Mouse (Mus musculus): ENCODE measurements around the gene Ccl1. TPM values are rescaled to one million over a fixed set of nuclear protein-coding genes. Genes with fewer than 3 reads are reported as not detected.

Gene Ccl1
- total RNA-seq, 2 experiments from 2014 or later: not detected

DNA sequence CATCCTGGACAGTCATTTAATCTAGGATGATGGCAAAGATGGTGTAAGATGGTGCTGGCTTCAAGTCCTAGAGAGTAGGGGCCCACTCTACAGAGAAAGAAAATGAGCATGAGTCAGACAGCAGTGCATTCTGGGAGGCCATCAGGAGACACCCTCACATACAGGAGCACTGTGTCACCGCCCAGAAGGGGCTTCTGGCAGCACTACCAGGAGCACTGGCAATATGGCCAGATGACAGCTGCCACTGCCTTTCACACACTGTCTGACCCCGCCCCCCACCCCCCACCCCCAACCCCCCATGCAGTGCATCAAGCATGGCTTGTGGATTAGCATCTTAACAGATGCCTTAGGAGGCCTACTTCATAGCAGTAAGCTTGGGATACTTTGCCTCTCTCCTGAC lies 89.0 kb downstream of the Ccl1 start:
- intact Hi-C loops (cut with DNase I): no loop called here
- no peak for DNase-seq (ENCODE audit: low spot score in 2 of 2)

- intact Hi-C loops (cut with DNase I): no loop called here
- no peak for DNase-seq (ENCODE audit: low spot score in 2 of 2)
These were observed 91.1 kb downstream of the Ccl1 start for GRCm38 (mm10) chr11:82214405-82214804.

GRCm38 (mm10) chr11:82206960-82207488 lies 98.5 kb downstream of the Ccl1 start:
- DNase-seq (ENCODE audit: low spot score in 2 of 2): no peak
- intact Hi-C loops (cut with DNase I): no loop called here

DNA sequence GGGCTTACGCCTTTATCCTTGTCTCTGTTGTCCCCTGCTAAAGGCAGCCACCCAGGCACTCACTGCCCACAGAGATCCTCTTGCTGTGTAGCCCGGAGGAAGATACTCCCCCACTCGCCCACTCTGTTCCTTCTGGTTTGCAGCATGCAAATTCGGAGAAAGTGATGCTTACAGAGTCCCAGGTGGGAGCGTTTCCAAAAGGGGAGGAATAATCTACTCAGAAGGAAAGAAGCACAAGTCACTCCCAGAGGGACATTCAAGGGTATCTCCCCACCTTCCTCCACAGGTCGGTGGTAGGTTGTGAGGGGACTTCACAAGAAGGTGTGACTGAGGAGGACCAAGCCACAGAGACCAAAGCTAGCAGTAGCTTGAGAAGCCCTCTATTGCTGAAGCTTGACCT lies 100.3 kb downstream of the Ccl1 start:
- DNase-seq (ENCODE audit: low spot score in 2 of 2): no peak
- intact Hi-C loops (cut with DNase I): no loop called here

GRCm38 (mm10) chr11:82203706-82204105 lies 101.8 kb downstream of the Ccl1 start:
- DNase-seq (ENCODE audit: low spot score in 2 of 2): no peak
- intact Hi-C loops (cut with DNase I): no loop called here

- intact Hi-C loops (cut with DNase I): no loop called here
These were observed 107.7 kb downstream of the Ccl1 start for GRCm38 (mm10) chr11:82197774-82198173.

GRCm38 (mm10) chr11:82194980-82195379 lies 110.5 kb downstream of the Ccl1 start:
- intact Hi-C loops (cut with DNase I): no loop called here
- DNase-seq (ENCODE audit: low spot score in 2 of 2): no peak

More at GRCm38 (mm10) chr11:82197774-82198173, 107.7 kb downstream of the Ccl1 start:
- no peak for DNase-seq (ENCODE audit: low spot score in 2 of 2)

- intact Hi-C loops (cut with DNase I): no loop called here
- peak in 1 of 2 experiments; percentile 9 for DNase-seq (ENCODE audit: low spot score in 2 of 2)
These were observed 111.7 kb downstream of the Ccl1 start for GRCm38 (mm10) chr11:82193826-82194225.

GRCm38 (mm10) chr11:82189782-82190563 lies 115.5 kb downstream of the Ccl1 start:
- intact Hi-C loops (cut with DNase I): no loop called here
- no peak for DNase-seq (ENCODE audit: low spot score in 2 of 2)

DNA sequence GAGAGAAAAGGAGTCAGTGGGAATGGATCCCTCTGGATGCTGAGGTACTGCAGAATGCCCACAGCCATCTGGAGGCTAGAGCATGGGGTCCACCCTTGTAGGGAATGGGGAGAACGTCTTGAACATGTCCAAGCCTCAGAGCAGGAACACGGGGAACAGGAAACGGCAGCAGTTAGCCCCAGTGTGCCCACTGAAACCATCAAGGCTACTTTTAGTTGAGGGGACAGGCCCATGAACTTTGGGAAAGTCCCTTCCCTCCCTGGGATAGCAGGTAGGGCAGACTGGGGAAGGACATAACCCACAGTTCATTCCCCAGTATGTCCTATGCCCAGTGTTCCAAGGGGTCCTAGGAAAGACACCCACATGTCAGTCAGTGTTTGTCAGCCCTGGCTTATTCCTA lies 119.8 kb downstream of the Ccl1 start:
- DNase-seq (ENCODE audit: low spot score in 2 of 2): no peak
- intact Hi-C loops (cut with DNase I): no loop called here

DNA sequence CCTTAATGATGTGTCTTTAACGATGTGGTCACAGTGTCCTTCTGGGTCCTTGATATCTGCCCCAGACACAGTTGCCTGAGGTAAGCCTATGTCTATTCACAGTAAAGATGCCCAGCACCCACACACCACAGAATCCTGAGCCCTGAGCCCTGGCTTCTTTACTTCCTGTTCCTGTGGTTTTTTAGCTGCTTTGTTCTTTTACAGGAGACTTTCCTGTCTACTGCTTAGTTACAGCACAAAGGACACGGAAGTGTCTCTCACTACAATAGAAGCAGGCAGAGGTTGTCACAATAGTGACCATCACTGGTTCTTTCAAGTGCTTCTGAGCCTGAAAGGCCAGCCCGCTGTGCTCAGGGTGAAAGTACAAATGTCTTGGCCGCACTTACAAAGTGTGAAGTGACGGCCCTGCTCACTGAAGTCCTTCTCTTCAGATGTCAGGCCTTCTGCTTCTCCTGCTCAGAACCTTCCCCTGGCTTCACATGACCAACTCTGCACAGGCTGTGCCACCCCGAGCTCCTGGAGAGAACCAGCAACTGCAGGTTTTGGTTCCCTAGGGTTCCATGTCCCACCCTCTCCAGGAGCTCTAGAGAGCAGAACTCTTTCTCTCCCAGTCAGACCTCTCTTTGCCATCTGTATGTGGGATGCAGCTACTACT lies 122.1 kb downstream of the Ccl1 start:
- intact Hi-C loops (cut with DNase I): no loop called here
- DNase-seq (ENCODE audit: low spot score in 2 of 2): no peak

- intact Hi-C loops (cut with DNase I): no loop called here
These were observed 123.1 kb downstream of the Ccl1 start for GRCm38 (mm10) chr11:82182401-82182800.

DNA sequence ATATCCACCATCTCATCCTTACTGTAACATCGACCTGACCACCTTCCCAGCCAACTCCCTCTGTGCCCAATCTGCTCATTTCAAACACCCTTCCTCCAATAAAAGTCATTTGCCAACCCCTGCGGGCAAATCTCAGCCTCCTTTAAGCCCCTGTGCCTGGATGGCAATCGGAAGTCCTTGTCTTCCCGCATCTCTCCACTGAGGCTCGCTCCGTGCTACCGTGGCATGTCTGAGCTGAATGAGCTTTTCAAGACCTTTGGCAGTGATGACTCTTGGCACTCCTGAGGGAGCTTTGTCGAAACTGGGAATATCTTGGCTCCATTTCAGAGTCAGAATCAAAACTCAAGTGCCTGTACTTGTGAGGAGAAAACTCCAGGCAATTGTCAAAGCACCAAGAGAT lies 124.2 kb downstream of the Ccl1 start:
- intact Hi-C loops (cut with DNase I): no loop called here
- no peak for DNase-seq (ENCODE audit: low spot score in 2 of 2)

More at GRCm38 (mm10) chr11:82182401-82182800, 123.1 kb downstream of the Ccl1 start:
- DNase-seq (ENCODE audit: low spot score in 2 of 2): no peak

- intact Hi-C loops (cut with DNase I): loop anchor here (5.0 to 10.0 kb wide), 2 partner anchors 131 to 543 kb away; partner anchors contain the start of gene Ccl7
- DNase-seq (ENCODE audit: low spot score in 2 of 2): no peak
These were observed 127.3 kb downstream of the Ccl1 start for GRCm38 (mm10) chr11:82178161-82178560.

DNA sequence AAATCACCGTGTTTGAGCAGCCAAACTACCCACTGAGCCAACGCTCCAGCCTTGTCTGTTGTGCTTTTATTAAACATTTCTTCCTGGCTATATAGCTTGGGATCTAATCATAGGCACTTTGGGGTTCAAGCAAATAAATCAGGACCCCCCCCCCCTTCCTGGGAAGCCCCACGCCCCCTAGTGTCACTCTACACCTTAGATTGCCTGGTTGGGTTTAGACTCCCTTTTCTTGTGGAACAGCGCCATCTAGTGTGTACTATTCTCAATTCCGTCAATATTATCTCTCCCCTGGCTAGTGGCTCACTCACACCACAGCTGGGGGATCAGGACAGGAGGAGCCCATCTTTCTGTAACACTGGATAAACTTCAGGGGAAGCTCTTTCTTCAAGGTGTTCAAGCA lies 127.8 kb downstream of the Ccl1 start:
- peak in 1 of 2 experiments; percentile 26 for DNase-seq (ENCODE audit: low spot score in 2 of 2)
- intact Hi-C loops (cut with DNase I): loop anchor here (1.0 to 10.0 kb wide), 3 partner anchors 130 to 543 kb away; partner anchors contain the start of gene Ccl7

DNA sequence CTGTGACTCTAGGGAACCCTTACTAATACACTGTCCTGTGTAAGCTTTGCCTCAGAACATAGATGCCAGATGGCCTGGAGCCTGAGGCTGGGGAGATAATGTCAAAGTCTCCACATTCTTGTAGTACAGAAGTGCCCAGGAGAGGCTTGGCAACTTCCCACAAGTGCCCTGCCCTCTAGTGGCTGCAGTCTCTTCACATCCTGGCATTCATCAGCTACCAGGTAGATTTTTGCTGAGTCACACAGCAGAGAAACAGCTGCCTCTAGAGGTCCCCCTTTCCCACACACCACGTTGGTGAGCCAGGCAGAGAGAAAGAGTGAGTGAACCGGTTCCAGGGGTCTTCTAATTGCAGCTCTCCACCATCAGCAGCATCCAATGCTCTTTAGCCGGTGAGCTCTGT lies 130.7 kb downstream of the Ccl1 start:
- peak; percentile 44 to 52 for DNase-seq (ENCODE audit: low spot score in 2 of 2)
- intact Hi-C loops (cut with DNase I): loop anchor here (5.0 to 10.0 kb wide), 2 partner anchors 127 to 540 kb away; partner anchors contain the start of gene Ccl7

DNA sequence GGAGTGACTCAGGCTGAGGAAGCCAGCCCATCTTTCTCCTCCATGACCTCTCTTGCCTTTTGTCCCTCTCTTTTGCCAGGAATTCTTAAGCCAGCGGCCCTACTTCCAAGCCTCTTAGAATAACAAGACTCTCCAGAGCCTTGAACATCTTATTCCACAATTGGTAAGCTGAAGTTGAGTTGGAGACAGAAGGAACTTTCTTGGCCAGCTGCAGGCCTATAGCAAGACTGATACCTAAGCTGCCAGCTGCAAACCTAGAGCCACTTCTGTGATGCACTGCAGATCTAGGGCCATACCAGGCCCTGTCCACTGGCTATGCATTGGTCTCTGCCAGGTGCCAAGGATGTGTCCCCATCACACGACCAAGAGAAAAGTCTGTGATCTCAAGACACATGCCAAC lies 132.0 kb downstream of the Ccl1 start:
- intact Hi-C loops (cut with DNase I): loop anchor here (10.0 kb wide), 1 partner anchor 539 kb away; no protein-coding TSS in a partner anchor
- DNase-seq (ENCODE audit: low spot score in 2 of 2): no peak

GRCm38 (mm10) chr11:82171316-82172071 lies 134.0 kb downstream of the Ccl1 start:
- intact Hi-C loops (cut with DNase I): loop anchor here (10.0 kb wide), 1 partner anchor 537 kb away; no protein-coding TSS in a partner anchor
- no peak for DNase-seq (ENCODE audit: low spot score in 2 of 2)

DNA sequence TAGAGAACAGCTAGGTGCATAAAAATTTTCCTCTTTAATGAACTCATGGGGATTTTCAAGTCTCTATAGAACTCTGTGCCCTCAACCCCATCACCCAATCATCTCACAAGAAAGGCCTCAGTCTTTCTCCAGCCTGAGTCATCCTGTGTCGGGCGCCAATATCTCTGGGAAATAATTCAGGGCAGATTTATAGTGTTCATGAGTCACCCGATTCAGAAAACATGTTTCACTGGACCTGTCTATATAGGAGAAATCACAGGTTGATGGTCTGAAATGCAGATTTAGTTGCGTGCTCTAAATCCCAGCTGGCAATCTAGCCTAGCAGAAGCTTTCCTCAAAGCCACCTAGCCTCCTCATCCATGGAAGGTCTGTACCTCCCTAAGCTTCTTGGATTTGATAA lies 136.0 kb downstream of the Ccl1 start:
- no peak for DNase-seq (ENCODE audit: low spot score in 2 of 2)
- intact Hi-C loops (cut with DNase I): no loop called here

DNA sequence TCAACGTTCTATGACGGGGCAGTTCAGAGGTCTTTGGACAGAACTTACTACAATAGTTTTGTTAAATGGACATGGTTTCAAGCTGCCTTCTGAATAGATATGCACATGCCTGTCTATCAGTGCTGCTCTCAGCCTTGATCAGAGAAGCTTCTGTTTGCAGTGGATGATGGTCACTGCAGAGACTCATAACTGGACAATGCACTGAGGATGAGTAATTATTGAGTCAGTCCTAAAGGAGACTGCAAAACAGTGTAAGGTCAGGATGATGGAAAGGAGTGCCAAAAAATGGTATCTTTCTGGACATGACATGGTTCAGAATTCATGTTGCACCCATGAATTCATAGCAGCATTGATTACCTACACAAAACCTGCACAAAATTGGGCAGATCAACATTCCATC lies 137.2 kb downstream of the Ccl1 start:
- DNase-seq (ENCODE audit: low spot score in 2 of 2): no peak
- intact Hi-C loops (cut with DNase I): no loop called here

All from left cerebral cortex, postnatal 36 days (tissue).